Mouse (Mus musculus) testis, postnatal 14 days (tissue): ENCODE results near the gene Focad.

Experiments
- DNase-seq: peaks from one replicate; pipeline ENCODE4 v3.0.0; 2021; ENCODE audit warnings: low spot score

Gene Focad

DNA sequence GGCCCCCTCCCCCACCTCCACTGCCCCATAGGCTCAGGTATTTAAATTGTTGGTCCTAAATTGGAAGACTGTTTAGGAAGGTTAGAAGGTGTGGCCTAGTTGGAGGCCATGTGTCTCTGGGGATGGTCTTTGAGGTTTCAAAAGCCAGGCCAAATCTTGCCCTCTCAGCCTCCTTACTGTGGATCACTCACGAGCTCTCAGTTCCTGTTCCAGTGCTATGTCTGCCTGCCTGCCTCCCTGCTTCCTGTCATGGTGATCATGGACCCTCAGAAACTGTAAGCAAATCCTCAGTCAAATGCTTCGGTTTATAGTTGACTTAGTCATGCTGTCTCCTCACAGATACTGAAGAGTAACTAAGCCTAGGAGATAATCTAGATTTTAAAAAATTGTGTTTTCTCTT lies 364.2 kb downstream of the Focad start:
- no peak for DNase-seq
